Mouse (Mus musculus) olfactory bulb, adult 2 months (tissue): ENCODE results near the gene Cnfn. TPM values are rescaled to one million over a fixed set of nuclear protein-coding genes. Genes with fewer than 3 reads are reported as not detected.

Experiments used
- H3K27ac ChIP-seq: fragments of 200-500 bp; 2 replicates; pipeline ENCODE4 v1.5.1; 2012; ENCODE audit warnings: low read depth, low read length; ENCODE audit not compliant: insufficient read depth
- H3K4me1 ChIP-seq: fragments of 200-500 bp; 2 replicates; pipeline ENCODE4 v1.6.1; 2012; ENCODE audit warnings: low read length; ENCODE audit not compliant: control insufficient read depth, insufficient read depth
- H3K4me3 ChIP-seq: fragments of 200-500 bp; 2 replicates; pipeline ENCODE4 v1.5.1; 2012; ENCODE audit warnings: mild to moderate bottlenecking, low read depth, low read length, moderate library complexity; ENCODE audit not compliant: insufficient read depth
- CTCF ChIP-seq: fragments of 200-500 bp; IDR thresholded peaks from 2 replicates; pipeline ENCODE4 v1.5.1; 2012; ENCODE audit warnings: low read depth, mild to moderate bottlenecking, low read length, moderate library complexity; ENCODE audit not compliant: insufficient read depth
- POLR2A ChIP-seq: fragments of 200-500 bp; IDR thresholded peaks from 2 replicates; pipeline ENCODE4 v1.6.1; 2012; ENCODE audit warnings: mild to moderate bottlenecking, low read depth, low read length, moderate library complexity; ENCODE audit not compliant: insufficient read depth
- WGBS: fragments of 180-500 bp; shearing (Covaris S2); methylation state at CpG from one replicate; pipeline ENCODE4 v1.1.7; 2018; 5-methylcytosine and 5-hydroxymethylcytosine counted together
- polyA plus RNA-seq: library from polyadenylated mRNA; stranded (reverse); fragments of >200 nt; gene quantifications from 2 replicates; pipeline ENCODE4 v1.2.4, GENCODE M21; 2012; ENCODE audit warnings: low replicate concordance; ENCODE audit not compliant: missing spikeins, insufficient read depth, insufficient read length

Cnfn gene
- polyA plus RNA-seq, 1 experiment: not detected

DNA sequence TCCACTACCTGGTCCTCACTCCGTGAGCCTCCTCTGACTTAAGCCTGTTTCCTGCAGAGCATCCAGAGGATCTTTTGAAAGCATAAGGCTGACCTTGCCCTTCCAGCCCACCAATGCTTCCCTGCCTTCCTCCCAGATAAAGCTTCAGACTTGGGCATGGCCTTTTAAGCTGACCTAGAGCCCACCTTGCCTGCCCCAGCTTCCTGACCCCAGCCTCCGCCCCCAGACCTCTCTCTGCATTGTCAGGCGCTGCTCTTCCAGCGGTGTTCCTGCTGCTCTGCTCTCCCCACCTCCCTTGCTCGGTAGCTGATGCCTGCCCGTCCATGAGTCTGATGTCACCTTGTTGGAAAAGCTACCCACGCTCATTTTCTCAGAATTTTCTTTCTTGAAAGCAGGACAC is 23.3 kb upstream of the Cnfn start:
- 72% methylated on average over 7 of the region's 7 CpGs for WGBS
- Histone ChIP-seq H3K27ac (no peak overlapping the region), H3K4me3 (no peak overlapping the region), H3K4me1 (peaks cover 36% of the 10 kb centered on the region)
- TF ChIP-seq CTCF (no peak), POLR2A (no peak)

DNA sequence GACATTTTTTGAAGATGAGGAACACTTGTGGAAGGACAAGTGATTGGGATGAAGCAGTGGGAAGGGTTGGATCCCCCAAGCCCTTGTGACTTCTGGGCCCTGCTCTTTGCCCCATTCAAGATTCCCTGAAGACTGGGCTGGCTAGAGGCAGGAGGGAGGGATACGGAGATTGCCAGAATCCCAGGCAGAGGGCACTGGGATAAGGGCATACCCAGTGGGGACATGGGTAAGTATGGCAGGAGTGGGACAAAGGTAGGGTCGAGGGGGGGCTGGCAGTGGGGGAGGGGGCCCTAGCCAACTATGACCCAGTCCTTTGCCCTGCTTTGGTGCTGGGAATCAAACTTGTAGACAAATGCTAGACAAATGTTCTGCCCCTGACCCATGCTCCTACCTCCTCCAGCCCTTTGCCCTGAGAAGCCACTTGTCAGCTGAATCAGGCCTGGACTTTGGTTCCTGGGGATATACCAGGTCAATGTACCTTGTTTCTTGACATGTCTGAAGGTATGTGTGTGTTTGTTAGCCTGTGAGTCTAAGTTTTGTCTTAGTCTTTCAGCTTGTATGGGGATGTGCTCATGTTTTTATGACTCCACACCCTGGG is 22.4 kb upstream of the Cnfn start:
- no peak overlapping the region for H3K4me3 ChIP-seq
- H3K4me1 ChIP-seq: peaks cover 36% of the 10 kb centered on the region
- no peak overlapping the region for H3K27ac ChIP-seq
- 65% methylated on average over 2 of the region's 2 CpGs for WGBS
- TF ChIP-seq POLR2A (no peak), CTCF (no peak)

DNA sequence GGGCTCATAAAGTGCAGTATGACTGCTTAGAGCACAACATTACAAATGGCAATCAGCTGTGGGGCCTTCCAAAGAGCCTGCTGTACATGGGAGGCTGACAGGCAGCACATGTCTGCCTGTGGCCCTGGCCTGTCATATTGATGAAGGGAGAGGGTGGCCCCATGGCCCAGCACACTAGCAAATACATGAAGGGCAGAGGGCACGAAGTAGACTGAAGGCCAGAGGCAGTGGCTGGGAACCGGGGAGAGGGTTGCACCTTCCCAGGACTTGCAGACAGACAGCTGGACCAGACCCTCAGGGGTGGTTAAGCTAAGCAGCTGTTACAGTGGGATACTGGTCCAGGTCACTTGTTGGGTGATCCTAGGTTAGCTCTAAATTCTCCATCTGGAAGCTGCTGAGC is 21.5 kb upstream of the Cnfn start:
- 82% methylated on average over 2 of the region's 2 CpGs for WGBS
- H3K4me1 ChIP-seq: peaks cover 34% of the 10 kb centered on the region
- no peak overlapping the region for H3K27ac ChIP-seq
- TF ChIP-seq CTCF (no peak), POLR2A (no peak)
- no peak overlapping the region for H3K4me3 ChIP-seq

DNA sequence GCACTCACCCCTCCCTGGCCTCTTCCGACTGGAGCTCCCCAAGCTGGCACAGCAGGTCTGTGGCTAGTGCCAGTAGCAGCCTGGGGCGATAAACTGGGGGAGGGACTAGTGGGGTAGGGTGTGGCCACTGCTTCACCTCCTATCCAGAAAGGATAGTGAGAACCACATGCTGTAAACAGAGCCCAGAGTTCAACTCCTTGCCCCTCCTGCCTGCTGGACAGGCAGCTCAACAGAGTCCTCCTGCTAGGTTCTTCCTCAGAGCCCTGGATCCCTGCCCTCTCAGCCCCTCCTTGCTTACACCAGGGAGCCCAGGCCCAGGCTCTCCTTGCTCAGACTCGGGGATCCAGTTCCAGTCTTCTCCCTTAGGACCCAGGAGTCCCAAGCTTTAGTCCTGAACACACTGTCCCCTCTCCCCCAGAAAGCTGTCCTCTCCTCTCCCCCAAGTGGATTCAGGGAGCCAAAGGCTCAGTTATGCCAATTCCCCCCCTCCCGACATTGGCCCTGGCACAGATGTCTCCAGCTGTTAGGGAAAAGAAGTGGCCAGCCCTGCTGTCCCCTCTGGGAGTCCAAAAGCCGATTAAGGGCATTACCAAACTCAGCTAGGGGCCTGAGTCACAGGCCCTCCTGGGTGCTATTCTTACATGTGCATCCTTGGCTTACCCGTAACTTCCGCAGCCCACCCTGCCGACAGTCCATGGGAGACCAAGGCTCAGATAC is 20.7 kb upstream of the Cnfn start:
- 54% methylated on average over 8 of the region's 8 CpGs for WGBS
- Histone ChIP-seq H3K4me3 (no peak overlapping the region), H3K27ac (peak overlapping the region; percentile 38; the same call in 1 of the 2 replicates), H3K4me1 (peaks cover 37% of the 10 kb centered on the region)
- TF ChIP-seq CTCF (no peak), POLR2A (no peak)

DNA sequence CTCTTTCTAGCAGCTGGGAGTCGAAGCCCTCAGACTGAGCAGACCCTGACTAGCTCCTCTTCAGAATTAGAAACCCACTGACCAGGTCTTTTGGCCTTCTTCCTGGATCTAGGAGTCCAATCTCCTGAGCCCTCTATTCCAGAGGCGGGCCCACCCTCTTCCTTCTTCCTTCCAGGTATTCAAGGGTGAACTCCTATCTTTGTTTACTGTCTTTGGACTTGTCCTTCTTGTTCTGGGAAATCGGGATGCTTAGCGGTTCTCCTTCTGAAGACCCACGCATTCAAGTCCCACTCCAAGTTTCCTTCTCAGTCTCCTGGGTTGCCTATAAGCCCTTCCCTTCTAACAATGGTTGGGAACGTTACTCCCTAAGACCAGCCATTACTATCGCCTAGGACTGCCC is 19.4 kb upstream of the Cnfn start:
- Histone ChIP-seq H3K4me3 (no peak overlapping the region), H3K27ac (no peak overlapping the region), H3K4me1 (peaks cover 34% of the 10 kb centered on the region)
- WGBS: 89% methylated on average over 7 of the region's 7 CpGs
- no peak for TF ChIP-seq POLR2A
- TF ChIP-seq CTCF: no peak

DNA sequence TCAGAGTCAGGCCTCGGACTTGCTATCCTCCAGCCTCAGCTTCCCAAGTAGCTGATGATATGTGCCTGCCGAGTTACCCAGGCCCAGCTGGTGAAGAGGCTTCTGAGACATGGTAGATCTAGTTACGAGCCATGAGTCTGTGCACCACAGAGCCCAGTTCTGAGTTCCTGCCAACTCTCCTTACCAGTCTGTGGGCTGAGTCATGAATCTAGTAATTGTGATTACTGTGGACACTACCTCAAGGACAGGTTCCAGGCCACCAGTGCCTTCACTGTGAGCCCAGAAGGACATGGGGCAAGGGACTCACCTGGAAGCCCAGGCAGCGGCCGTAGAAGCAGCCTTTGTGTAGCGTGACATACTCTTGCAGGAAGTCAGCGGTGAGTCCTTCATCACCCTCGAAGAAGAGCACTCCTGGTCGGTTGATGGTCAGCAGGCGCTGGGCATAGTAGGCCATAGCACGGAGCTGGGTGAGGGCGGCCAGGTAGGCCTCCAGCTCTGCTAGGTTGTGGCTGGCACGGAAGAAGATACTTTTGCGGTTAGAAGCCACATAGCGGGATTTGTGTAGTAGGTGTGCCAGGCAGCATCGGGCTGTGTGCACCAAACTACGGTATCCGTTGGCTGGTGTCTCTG is 18.4 kb upstream of the Cnfn start:
- WGBS: 93% methylated on average over 18 of the region's 18 CpGs
- Histone ChIP-seq H3K4me1 (peaks cover 30% of the 10 kb centered on the region), H3K4me3 (no peak overlapping the region), H3K27ac (no peak overlapping the region)
- TF ChIP-seq POLR2A: no peak
- no peak for TF ChIP-seq CTCF

DNA sequence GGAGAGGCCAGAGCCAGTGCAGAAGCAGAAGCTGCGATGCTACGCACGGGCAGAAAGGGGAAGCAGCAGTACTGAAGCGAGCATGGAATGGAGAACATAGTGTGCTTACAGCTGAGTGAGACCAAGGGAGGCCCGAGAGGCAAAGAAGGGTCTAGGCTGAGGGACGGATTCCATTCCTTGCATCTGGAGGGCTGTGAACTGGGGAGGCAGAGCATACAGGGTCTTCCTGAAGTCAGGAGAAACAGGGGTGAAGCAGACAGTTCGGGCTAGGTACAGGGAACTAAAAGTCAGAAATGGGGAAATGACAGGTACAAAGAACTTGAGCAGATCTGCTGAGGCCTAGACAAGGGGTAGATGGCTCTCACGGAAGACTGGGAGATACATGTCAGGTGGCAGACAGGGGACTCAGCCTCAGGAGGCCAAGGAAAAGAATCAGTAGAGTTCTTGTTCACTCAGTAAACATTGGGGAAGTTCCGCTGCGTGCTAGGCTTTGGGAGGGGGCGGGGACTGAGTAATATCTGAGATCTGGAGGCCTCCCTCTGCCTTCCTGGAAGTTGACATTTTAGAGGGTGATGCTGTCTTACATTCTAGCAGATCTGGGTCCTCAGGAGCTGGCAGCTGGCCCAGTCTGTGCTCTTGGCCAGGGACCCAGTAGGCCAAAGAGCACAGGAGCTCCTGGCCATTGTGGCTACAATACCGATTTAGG is 16.5 kb upstream of the Cnfn start:
- peaks cover 23% of the 10 kb centered on the region for H3K4me1 ChIP-seq
- H3K4me3 ChIP-seq: no peak overlapping the region
- 62% methylated on average over 12 of the region's 12 CpGs for WGBS

DNA sequence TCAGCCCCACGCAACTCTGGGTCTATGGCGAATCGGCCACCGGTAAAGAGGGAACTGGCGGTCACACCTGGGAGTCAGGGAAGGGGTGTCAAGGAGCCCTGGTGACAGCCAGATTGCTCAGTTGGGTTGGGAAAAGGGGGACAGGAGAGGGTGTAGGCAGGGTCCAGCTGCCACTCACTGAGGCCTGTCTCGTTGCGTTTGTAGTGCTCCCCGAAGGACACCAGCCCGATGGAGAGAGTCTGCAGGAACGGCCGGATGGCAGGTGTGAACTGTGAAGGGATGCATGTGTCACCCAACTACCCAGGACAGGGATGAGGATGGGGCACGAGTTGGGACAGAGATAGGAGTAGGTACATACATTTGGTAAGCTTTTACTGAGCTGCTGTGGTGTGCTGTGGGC is 15.7 kb upstream of the Cnfn start:
- peaks cover 15% of the 10 kb centered on the region for H3K4me1 ChIP-seq
- 93% methylated on average over 12 of the region's 12 CpGs for WGBS
- H3K27ac ChIP-seq: no peak overlapping the region
- no peak overlapping the region for H3K4me3 ChIP-seq
- TF ChIP-seq POLR2A (no peak), CTCF (no peak)

More for the DNA sequence above, 16.5 kb upstream of the Cnfn start:
- peak overlapping the region; percentile 45 for H3K27ac ChIP-seq
- TF ChIP-seq POLR2A (no peak), CTCF (no peak)

DNA sequence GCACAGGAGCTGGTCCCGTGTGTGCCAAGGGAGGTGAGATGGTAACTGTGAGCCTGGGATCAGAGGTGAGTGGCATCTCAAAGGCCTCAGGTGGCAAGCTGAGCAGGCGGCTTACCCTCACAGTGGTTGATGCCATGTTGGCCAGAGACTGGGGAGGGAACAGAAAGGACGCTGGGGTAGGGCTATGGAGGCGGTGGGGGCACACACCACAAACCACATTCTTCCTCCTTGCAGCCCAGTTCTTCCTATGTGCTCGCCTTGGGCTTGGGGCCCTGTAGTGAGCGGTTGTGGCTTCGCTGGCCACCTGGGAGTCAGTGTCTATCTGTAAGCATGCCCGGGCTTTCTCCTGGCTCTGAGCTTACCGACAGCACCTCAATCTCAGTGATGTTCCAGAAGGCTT is 15.3 kb upstream of the Cnfn start:
- TF ChIP-seq CTCF: no peak
- no peak for TF ChIP-seq POLR2A
- WGBS: 94% methylated on average over 9 of the region's 9 CpGs
- H3K4me1 ChIP-seq: peaks cover 13% of the 10 kb centered on the region
- no peak overlapping the region for H3K4me3 ChIP-seq
- no peak overlapping the region for H3K27ac ChIP-seq
